Mouse (Mus musculus): ENCODE measurements at regions not wholly inside any gene's neighbourhood (a gene's known extent, or its start where the extent isn't known, plus 50 kb on each side); places are given as distances from the start of the nearest gene placed in this dataset.

GRCm38 (mm10) chr3:121617351-121617750 is 53.2 kb upstream of the 4930432M17Rik start:
- TF ChIP-seq CTCF (IDR thresholded peaks at IDR 0.05; ENCODE audit: low read depth, low read length) = no peak
- no peak for TF ChIP-seq POLR2A (IDR thresholded peaks at IDR 0.05; ENCODE audit: insufficient read depth, low read length)
- TF ChIP-seq EP300 (IDR thresholded peaks at IDR 0.05; ENCODE audit: insufficient read depth, low read depth, low read length) = no peak
